Mouse (Mus musculus): ENCODE data around the gene Ciao2b. TPM values are rescaled to one million over a fixed set of nuclear protein-coding genes. Genes with fewer than 3 reads are reported as not detected.
"Not testable (repeated sequence)": the region's sequence is repeated elsewhere in the genome, so short reads cannot be mapped to it uniquely, and the experiment has no call there.

Ciao2b gene
- polyA plus RNA-seq (2014; fragmentation: Nextera tagmentation; extraction: Ambion mirVana): 94.4 and 111 TPM in 2 replicates

GRCm38 (mm10) chr8:104641426-104642323, at the start of gene Ciao2b:
Gene Ciao2b, minus strand, starts transcription at chr8:104641965.
- Histone ChIP-seq H3K4me2 (replicated peaks; ENCODE audit: low read depth, low read length) (peak within 1 kb of the TSS; percentile 80), H3K4me1 (ENCODE audit: control insufficient read depth, insufficient read depth, low read length) (peaks cover 15% of the 10 kb centered on the region), H3K36me3 (ENCODE audit: control insufficient read depth, insufficient read depth, low read length) (peaks cover 11% of the 10 kb centered on the region; the same call in 1 of the 2 replicates), H3K9ac (ENCODE audit: low read depth, low read length) (peak within 1 kb of the TSS; percentile 90), H3K4me3 (ENCODE audit: low read length) (peak within 1 kb of the TSS; percentile 91), H3K27ac (ENCODE audit: low read depth, low read length) (peak within 1 kb of the TSS; percentile 75), H3K9me3 (ENCODE audit: control insufficient read depth, low read length) (no peaks in the 10 kb centered on the region), H3K27me3 (ENCODE audit: control insufficient read depth, insufficient read depth, low read length) (no peaks in the 10 kb centered on the region)
- peak; percentile 97 for ATAC-seq (ENCODE audit: low FRiP score, low TSS enrichment)
- under 1% methylated on average over 65 of the region's 66 CpGs for WGBS

GRCm38 (mm10) chr8:104688433-104688832, 46.7 kb upstream of the Ciao2b start:
- 78% methylated on average over 4 of the region's 4 CpGs for WGBS
- Histone ChIP-seq H3K27ac (ENCODE audit: low read depth, low read length) (no peak overlapping the region), H3K9ac (ENCODE audit: low read depth, low read length) (no peak overlapping the region), H3K4me2 (replicated peaks; ENCODE audit: low read depth, low read length) (no peak overlapping the region), H3K4me1 (ENCODE audit: control insufficient read depth, insufficient read depth, low read length) (no peaks in the 10 kb centered on the region), H3K9me3 (ENCODE audit: control insufficient read depth, low read length) (no peaks in the 10 kb centered on the region), H3K4me3 (ENCODE audit: low read length) (no peak overlapping the region), H3K27me3 (ENCODE audit: control insufficient read depth, insufficient read depth, low read length) (no peaks in the 10 kb centered on the region), H3K36me3 (ENCODE audit: control insufficient read depth, insufficient read depth, low read length) (no peaks in the 10 kb centered on the region)
- ATAC-seq (ENCODE audit: low FRiP score, low TSS enrichment): no peak

GRCm38 (mm10) chr8:104655614-104656013, 13.8 kb upstream of the Ciao2b start:
- no peaks in the 10 kb centered on the region for H3K27me3 ChIP-seq (ENCODE audit: control insufficient read depth, insufficient read depth, low read length)
- H3K4me3 ChIP-seq (ENCODE audit: low read length): no peak overlapping the region
- 80% methylated on average over 4 of the region's 4 CpGs for WGBS
- H3K4me2 ChIP-seq (replicated peaks; ENCODE audit: low read depth, low read length): no peak overlapping the region
- H3K27ac ChIP-seq (ENCODE audit: low read depth, low read length): no peak overlapping the region
- ATAC-seq (ENCODE audit: low FRiP score, low TSS enrichment): no peak
- H3K9me3 ChIP-seq (ENCODE audit: control insufficient read depth, low read length): no peaks in the 10 kb centered on the region
- no peaks in the 10 kb centered on the region for H3K36me3 ChIP-seq (ENCODE audit: control insufficient read depth, insufficient read depth, low read length)
- H3K4me1 ChIP-seq (ENCODE audit: control insufficient read depth, insufficient read depth, low read length): no peaks in the 10 kb centered on the region
- no peak overlapping the region for H3K9ac ChIP-seq (ENCODE audit: low read depth, low read length)

- Histone ChIP-seq H3K4me1 (ENCODE audit: control insufficient read depth, insufficient read depth, low read length) (no peaks in the 10 kb centered on the region), H3K36me3 (ENCODE audit: control insufficient read depth, insufficient read depth, low read length) (no peaks in the 10 kb centered on the region), H3K9me3 (ENCODE audit: control insufficient read depth, low read length) (no peaks in the 10 kb centered on the region), H3K9ac (ENCODE audit: low read depth, low read length) (no peak overlapping the region), H3K27ac (ENCODE audit: low read depth, low read length) (no peak overlapping the region), H3K27me3 (ENCODE audit: control insufficient read depth, insufficient read depth, low read length) (no peaks in the 10 kb centered on the region), H3K4me2 (replicated peaks; ENCODE audit: low read depth, low read length) (no peak overlapping the region), H3K4me3 (ENCODE audit: low read length) (no peak overlapping the region)
- ATAC-seq (ENCODE audit: low FRiP score, low TSS enrichment): peak; percentile 77
- 3% methylated on average over 3 of the region's 3 CpGs for WGBS
These were observed 13.2 kb upstream of the Ciao2b start for GRCm38 (mm10) chr8:104654984-104655383.

DNA sequence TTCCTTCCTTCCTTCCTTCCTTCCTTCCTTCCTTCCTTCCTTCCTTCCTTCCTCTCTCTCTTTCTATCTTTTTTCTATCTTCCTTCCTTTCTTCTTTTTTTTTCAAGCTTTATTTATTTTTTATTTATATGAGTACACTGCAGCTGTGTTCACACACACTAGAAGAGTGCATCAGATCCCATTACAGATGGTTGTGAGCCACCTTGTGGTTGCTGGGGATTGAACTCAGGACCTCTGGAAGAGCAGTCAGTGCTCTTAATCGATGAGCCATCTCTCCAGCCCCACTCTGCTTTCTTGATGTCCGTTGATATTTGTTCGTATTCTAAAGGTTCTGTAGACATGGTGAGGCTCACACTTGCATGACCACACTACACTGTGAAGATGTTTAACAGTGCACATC, 2.4 kb upstream of the Ciao2b start:
- not testable (repeated sequence) for H3K4me2 ChIP-seq (replicated peaks; ENCODE audit: low read depth, low read length); H3K27ac ChIP-seq (ENCODE audit: low read depth, low read length); ATAC-seq (ENCODE audit: low FRiP score, low TSS enrichment); H3K4me3 ChIP-seq (ENCODE audit: low read length); H3K9ac ChIP-seq (ENCODE audit: low read depth, low read length); H3K36me3 ChIP-seq (ENCODE audit: control insufficient read depth, insufficient read depth, low read length); H3K27me3 ChIP-seq (ENCODE audit: control insufficient read depth, insufficient read depth, low read length); H3K9me3 ChIP-seq (ENCODE audit: control insufficient read depth, low read length)
- WGBS: 62% methylated on average over 3 of the region's 3 CpGs
- H3K4me1 ChIP-seq (ENCODE audit: control insufficient read depth, insufficient read depth, low read length): peaks cover 15% of the 10 kb centered on the region

DNA sequence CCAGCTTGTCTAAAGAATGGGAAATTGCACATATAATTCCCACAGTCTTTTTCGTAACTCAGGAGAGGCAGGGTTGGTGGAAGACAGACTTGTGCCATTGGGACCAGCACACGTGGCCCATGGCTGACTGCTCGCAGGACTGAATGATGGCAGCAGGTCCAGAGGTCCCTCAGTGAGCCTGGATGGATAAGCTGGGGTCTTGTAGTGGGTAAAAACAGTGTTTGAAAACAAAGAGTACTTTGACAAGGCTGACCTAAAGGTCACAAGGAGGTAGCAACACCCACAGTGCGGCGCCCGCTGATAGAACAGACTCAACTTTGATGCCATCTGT, 524 bp upstream of the Ciao2b start:
- Histone ChIP-seq H3K9ac (ENCODE audit: low read depth, low read length) (peak overlapping the region; percentile 90), H3K27ac (ENCODE audit: low read depth, low read length) (no peak overlapping the region), H3K4me3 (ENCODE audit: low read length) (peak overlapping the region; percentile 91), H3K36me3 (ENCODE audit: control insufficient read depth, insufficient read depth, low read length) (peaks cover 11% of the 10 kb centered on the region; the same call in 1 of the 2 replicates), H3K4me1 (ENCODE audit: control insufficient read depth, insufficient read depth, low read length) (peaks cover 15% of the 10 kb centered on the region), H3K4me2 (replicated peaks; ENCODE audit: low read depth, low read length) (peak overlapping the region; percentile 80), H3K9me3 (ENCODE audit: control insufficient read depth, low read length) (no peaks in the 10 kb centered on the region), H3K27me3 (ENCODE audit: control insufficient read depth, insufficient read depth, low read length) (no peaks in the 10 kb centered on the region)
- ATAC-seq (ENCODE audit: low FRiP score, low TSS enrichment): no peak
- 68% methylated on average over 6 of the region's 6 CpGs for WGBS

DNA sequence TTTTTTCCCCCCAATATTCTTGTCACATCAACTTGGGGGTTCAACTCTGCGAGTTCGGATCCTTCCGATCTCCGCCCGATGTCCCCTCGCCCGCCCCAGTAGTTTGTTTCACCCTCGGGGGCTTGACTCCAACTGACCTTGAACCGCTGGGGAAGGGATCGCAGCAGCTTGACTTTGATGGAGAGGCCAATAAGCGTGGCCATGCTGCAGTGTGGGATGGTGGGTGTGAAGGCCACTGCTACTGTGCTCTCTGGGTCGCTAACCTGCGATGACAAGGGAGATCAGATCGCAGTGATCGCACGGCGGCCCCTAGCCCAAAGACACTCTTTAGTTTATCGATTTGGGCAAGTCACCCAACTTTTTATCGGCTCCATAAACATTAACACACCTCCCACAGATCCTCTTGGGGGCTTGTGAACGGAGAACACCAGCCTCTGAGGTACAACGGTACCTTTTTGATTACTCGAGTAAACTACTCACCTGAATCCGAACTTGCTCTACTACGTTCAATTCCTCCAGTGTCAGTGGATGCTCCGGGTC, 864 bp downstream of the Ciao2b start:
- Histone ChIP-seq H3K27ac (ENCODE audit: low read depth, low read length) (peak overlapping the region; percentile 55; the same call in 1 of the 2 replicates), H3K4me3 (ENCODE audit: low read length) (peak overlapping the region; percentile 91)

GRCm38 (mm10) chr8:104640241-104640640, 1.5 kb downstream of the Ciao2b start:
- peaks cover 15% of the 10 kb centered on the region for H3K4me1 ChIP-seq (ENCODE audit: control insufficient read depth, insufficient read depth, low read length)
- no peak for ATAC-seq (ENCODE audit: low FRiP score, low TSS enrichment)
- WGBS: 86% methylated on average over 7 of the region's 7 CpGs
- peaks cover 11% of the 10 kb centered on the region; the same call in 1 of the 2 replicates for H3K36me3 ChIP-seq (ENCODE audit: control insufficient read depth, insufficient read depth, low read length)
- no peak overlapping the region for H3K27ac ChIP-seq (ENCODE audit: low read depth, low read length)
- H3K9me3 ChIP-seq (ENCODE audit: control insufficient read depth, low read length): no peaks in the 10 kb centered on the region
- H3K27me3 ChIP-seq (ENCODE audit: control insufficient read depth, insufficient read depth, low read length): no peaks in the 10 kb centered on the region
- peak overlapping the region; percentile 91; the same call in 1 of the 2 replicates for H3K4me3 ChIP-seq (ENCODE audit: low read length)
- H3K9ac ChIP-seq (ENCODE audit: low read depth, low read length): peak overlapping the region; percentile 90; the same call in 1 of the 2 replicates
- H3K4me2 ChIP-seq (replicated peaks; ENCODE audit: low read depth, low read length): peak overlapping the region; percentile 80

More for the DNA sequence above, 864 bp downstream of the Ciao2b start:
- WGBS: 6% methylated on average over 25 of the region's 25 CpGs
- H3K4me2 ChIP-seq (replicated peaks; ENCODE audit: low read depth, low read length): peak overlapping the region; percentile 80
- peak overlapping the region; percentile 90 for H3K9ac ChIP-seq (ENCODE audit: low read depth, low read length)
- no peak for ATAC-seq (ENCODE audit: low FRiP score, low TSS enrichment)
- H3K36me3 ChIP-seq (ENCODE audit: control insufficient read depth, insufficient read depth, low read length): peaks cover 11% of the 10 kb centered on the region; the same call in 1 of the 2 replicates
- H3K4me1 ChIP-seq (ENCODE audit: control insufficient read depth, insufficient read depth, low read length): peaks cover 15% of the 10 kb centered on the region
- H3K27me3 ChIP-seq (ENCODE audit: control insufficient read depth, insufficient read depth, low read length): no peaks in the 10 kb centered on the region
- H3K9me3 ChIP-seq (ENCODE audit: control insufficient read depth, low read length): no peaks in the 10 kb centered on the region

- Histone ChIP-seq H3K36me3 (ENCODE audit: control insufficient read depth, insufficient read depth, low read length) (peaks cover 11% of the 10 kb centered on the region; the same call in 1 of the 2 replicates), H3K27me3 (ENCODE audit: control insufficient read depth, insufficient read depth, low read length) (no peaks in the 10 kb centered on the region), H3K9me3 (ENCODE audit: control insufficient read depth, low read length) (no peaks in the 10 kb centered on the region), H3K4me3 (ENCODE audit: low read length) (no peak overlapping the region), H3K4me2 (replicated peaks; ENCODE audit: low read depth, low read length) (no peak overlapping the region), H3K9ac (ENCODE audit: low read depth, low read length) (no peak overlapping the region), H3K27ac (ENCODE audit: low read depth, low read length) (no peak overlapping the region), H3K4me1 (ENCODE audit: control insufficient read depth, insufficient read depth, low read length) (peaks cover 15% of the 10 kb centered on the region)
- ATAC-seq (ENCODE audit: low FRiP score, low TSS enrichment): no peak
- WGBS: 92% methylated on average over 6 of the region's 6 CpGs
These were observed 3.8 kb downstream of the Ciao2b start for GRCm38 (mm10) chr8:104638010-104638409.

All from kidney, embryonic 14.5 days (tissue).